Mouse (Mus musculus) kidney, postnatal 10 days (tissue): ENCODE data around the gene Hps6.

Experiments used
- DNase-seq: peaks from one replicate; pipeline ENCODE4 v3.0.0; 2021; ENCODE audit warnings: mixed read lengths

The Hps6 gene

DNA sequence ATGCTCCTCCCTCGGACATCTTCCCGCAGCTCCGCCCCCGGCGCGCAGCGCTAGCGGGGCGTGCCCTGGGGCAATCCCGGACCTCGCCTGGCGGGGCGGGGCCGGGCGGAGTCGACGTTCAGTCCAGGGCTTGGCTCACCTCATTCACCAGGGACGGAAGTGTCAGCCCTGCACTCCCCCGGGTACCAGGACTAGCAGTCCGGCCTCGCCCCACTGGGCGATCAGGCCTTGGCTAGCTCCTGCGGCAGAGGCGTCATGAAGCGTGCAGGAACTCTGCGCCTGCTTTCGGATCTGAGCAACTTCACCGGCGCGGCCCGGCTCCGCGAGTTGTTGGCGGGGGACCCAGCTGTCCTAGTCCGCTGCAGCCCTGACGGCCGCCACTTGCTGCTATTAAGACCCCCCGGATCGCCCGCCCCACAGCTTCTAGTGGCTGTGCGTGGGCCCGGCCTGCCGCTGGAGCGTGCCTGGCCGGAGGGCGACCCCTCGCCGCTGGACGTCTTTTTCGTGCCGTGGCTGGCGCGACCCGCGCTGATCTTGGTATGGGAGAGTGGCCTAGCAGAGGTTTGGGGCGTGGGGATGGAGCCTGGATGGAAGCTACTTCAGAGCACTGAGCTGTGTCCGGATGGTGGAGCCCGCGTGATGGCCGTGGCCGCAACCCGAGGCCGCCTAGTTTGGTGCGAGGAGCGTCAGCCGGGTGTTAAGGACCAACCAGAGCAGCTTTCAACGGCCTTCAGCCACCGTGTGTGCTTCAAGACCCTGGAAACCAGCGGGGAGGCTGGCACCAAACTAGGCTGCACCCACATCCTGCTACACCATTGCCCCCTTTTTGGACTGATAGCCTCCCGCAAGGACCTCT, at the start of gene Hps6:
Gene Hps6 (plus strand): TSS at position 138 of the 856 bp plus-strand sequence.
- peak; percentile 91 for DNase-seq

GRCm38 (mm10) chr19:45956736-45957135, 46.6 kb upstream of the Hps6 start:
- DNase-seq = no peak

- no peak for DNase-seq
Observed at GRCm38 (mm10) chr19:45960770-45961169, 42.5 kb upstream of the Hps6 start.

GRCm38 (mm10) chr19:45984379-45984778, 18.9 kb upstream of the Hps6 start:
- DNase-seq = no peak

GRCm38 (mm10) chr19:45988238-45988637, 15.1 kb upstream of the Hps6 start:
- DNase-seq = no peak

DNA sequence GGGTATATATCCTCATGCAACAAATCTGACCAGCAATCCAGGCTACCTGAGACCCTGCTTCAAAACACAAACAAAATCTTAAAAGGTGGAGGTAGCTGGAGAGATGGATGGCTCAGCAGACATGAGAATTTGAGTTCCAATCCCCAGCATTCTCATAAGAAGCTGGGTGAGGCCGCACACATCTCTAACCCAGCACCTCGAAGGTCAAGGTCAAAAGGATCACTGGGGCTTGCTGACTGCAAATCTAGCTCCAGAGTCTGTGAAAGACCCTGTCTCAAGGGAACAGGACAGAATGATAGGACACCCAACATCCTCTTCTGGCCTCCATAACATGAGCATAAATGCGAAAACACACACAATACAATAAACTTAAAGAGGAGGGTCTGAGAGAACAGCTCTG, 12.1 kb upstream of the Hps6 start:
- DNase-seq = no peak

GRCm38 (mm10) chr19:45993441-45993840, 9.9 kb upstream of the Hps6 start:
- peak; percentile 50 for DNase-seq

DNA sequence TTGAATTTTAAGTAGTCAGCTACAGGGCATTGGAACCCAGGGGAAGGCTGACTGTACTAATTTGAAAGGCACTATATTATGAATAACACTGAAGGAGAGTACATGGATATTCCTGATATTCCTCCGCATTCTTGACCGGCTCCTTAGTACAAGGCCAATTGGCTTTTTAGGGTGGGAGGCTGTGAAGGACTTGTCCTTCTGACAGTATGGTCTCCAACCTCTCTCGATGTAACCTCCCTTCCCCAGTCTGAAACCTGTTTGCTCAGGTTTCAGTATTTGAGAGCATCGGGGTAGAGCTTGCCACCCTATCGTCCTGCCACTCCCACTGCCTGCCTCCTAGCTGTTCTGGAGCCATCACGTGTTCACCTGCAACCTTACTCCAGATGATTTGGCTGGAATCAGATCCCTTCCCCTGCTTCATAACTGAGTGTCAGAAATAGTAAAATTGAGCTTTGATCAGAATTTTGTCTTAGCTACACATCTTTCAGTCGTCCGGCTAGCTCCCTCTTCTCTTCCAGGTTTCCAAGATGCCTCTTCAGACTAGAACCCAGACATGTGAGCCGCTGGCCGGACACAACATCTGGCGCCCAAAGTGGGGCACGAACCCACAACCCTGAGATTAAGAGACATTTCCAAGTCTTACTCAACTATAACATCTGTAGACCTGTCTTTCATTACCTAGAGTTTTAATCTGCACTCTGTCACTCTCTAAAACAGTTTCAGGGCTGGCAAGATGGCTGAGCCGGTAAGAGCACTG, 9.1 kb upstream of the Hps6 start:
- peak; percentile 23 for DNase-seq

DNA sequence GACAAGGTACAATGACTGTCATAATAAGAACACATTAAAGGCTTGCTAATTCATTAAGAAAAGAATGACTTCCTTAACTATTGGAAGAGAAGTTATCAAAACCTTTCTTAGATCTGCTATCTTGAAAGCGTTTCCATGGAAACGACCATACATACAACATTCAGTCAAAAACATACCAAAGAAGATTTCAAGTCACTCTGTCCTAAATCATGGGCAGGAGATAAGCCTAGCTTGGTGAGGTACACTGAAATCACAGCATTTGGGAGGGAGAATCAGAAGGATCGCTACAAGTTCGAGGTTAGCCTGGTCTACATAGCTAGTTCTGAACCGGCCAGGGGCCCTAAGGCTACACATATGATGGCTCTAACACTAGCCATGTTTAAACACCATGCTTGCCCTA, 5.9 kb upstream of the Hps6 start:
- no peak for DNase-seq

DNA sequence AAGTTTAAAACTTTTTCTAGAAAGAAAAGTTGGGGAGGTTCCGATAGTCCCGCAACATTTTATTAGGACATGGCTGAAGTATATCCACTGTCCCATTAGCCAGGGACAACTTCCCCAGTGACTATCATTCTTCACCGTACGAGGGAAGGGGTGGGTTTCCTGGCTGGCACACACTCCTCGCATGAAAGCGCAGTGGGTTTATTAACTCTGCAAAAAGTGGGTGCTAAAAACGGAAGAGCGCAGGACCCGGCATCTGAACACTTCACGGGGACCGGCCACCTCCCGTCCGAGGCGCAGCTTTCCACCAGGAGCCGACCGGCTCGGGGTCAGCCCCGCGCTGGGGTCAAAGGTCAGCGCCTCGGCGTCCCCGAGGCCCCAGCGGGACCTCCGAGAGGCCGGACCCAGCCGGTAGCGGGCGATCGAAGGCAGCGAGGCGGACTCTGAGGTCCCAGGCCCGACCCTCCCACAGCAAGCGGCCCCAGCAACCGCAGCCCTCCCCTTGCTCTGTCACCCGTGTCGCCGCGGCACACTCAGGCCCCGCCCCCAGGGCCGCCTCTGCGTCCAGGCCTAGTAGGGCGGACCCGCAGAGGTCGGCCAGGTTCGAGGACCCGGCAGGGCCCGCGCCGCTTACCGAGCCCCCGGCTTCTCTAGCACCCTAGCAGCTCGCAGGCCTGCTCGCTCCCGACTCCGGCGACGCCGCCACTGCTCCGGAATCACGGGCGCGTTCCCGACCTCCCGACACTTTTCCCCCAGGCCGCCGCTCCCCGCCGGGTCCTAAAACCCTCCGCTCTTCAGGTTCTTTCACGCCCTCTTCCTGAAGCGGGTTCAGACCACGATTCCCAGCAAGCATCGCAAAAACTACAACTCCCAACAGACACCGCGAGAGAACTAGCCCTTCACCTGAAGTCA, 5.3 kb upstream of the Hps6 start, which contains the start of gene Armh3:
Gene Armh3 (minus strand): TSS at position 704 of the 909 bp plus-strand sequence.
- DNase-seq = peak; percentile 96

- DNase-seq = no peak
Observed at GRCm38 (mm10) chr19:45998694-45999217, 4.6 kb upstream of the Hps6 start.

GRCm38 (mm10) chr19:45999378-45999777, 3.9 kb upstream of the Hps6 start:
- no peak for DNase-seq

DNA sequence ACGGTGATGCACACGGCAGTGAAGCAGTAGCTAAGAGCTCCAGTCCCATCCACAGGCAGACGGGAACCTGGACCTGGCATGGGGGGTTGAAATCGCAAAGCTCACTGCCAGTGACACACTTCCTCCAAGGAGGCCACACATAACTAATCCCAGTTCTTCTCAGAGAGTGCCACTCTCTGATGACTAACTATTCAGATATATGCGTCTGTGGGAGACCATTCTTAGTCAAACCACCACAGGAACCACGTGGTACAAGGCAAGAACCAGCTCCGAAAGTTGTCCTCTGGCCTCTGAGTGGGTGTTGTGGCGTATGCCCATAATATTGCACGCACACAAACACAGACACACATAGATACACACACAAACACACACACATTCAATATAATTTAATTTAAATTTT, 1.0 kb upstream of the Hps6 start:
- DNase-seq = no peak

- DNase-seq = no peak
Observed at GRCm38 (mm10) chr19:46004814-46005466, 1.6 kb downstream of the Hps6 start.

GRCm38 (mm10) chr19:46005680-46006079, 2.4 kb downstream of the Hps6 start:
- no peak for DNase-seq

DNA sequence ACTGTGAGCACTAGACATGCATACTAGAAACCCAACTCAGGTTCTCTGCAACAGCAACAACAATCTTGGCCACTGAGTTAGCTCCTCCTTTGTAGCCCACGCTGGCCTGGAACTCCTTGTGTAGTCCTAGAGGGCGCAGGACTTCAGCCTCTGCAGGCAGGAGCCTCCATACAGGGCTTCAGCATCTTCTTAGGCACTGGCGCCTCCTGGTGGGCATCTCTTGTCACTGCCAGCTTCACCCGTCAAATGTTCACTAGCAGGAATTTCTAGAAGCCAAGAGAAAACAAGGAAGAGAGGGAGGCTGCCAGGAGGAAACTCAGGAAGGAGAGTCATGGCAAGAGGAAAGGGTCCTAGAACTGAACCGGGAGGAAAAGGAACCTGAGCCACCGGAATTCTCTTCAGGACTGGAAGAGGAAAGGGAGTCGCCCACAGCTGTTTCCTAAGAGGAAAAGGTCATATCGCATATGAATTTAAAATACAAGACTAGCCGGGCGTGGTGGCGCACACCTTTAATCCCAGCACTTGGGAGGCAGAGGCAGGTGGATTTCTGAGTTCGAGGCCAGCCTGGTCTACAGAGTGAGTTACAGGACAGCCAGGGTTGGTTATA, 11.4 kb downstream of the Hps6 start:
- DNase-seq = peak; percentile 94

- DNase-seq = no peak
Observed at GRCm38 (mm10) chr19:46016023-46016422, 12.7 kb downstream of the Hps6 start.

- DNase-seq = peak; percentile 38
Observed at GRCm38 (mm10) chr19:46024959-46025358, 21.7 kb downstream of the Hps6 start.

- DNase-seq = peak; percentile 27
Observed at GRCm38 (mm10) chr19:46026567-46026966, 23.3 kb downstream of the Hps6 start.

GRCm38 (mm10) chr19:46028747-46029320, 25.5 kb downstream of the Hps6 start:
- DNase-seq = peak; percentile 20

- DNase-seq = no peak
Observed at GRCm38 (mm10) chr19:46029652-46030051, 26.3 kb downstream of the Hps6 start.
